Mouse (Mus musculus): ENCODE data around the gene Chchd10. TPM values are rescaled to one million over a fixed set of nuclear protein-coding genes. Genes with fewer than 3 reads are reported as not detected.

Chchd10 gene
- polyA plus RNA-seq, 1 experiment from 2014 or later = 237 TPM

- no peak for ATAC-seq (ENCODE audit: low FRiP score, low TSS enrichment)
These were observed 45.9 kb downstream of the Chchd10 start for GRCm38 (mm10) chr10:75978835-75979157.

DNA sequence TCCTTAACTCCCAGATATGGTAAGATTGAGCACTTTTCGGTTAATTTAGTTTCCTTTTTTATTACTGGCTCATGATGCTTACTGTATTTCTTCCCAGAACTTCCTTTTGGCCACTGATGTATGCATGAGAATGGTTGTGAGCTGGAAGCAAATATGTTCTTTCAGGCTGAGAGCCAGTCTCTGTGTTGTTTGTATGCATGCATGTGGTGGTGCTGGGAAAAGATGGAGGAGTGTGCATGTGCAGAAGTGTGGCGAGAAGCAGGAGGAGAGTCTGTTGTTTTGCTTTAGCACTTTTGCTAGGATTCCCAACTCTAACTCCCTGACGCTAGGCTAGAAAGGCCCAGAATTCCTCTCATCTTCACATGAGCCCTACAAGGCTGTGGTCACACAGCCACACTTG lies 46.5 kb downstream of the Chchd10 start:
- no peaks in the 10 kb centered on the region for H3K36me3 ChIP-seq (ENCODE audit: insufficient read depth, low read length)
- H3K27me3 ChIP-seq (ENCODE audit: insufficient read depth, low read length) = no peaks in the 10 kb centered on the region
- no peaks in the 10 kb centered on the region for H3K9me3 ChIP-seq (ENCODE audit: low read length)
- 72% methylated on average over 3 of the region's 3 CpGs for WGBS
- H3K9ac ChIP-seq (replicated peaks; ENCODE audit: low read length) = no peak overlapping the region
- ATAC-seq (ENCODE audit: low FRiP score, low TSS enrichment) = no peak
- H3K27ac ChIP-seq (ENCODE audit: low read length) = no peak overlapping the region
- H3K4me1 ChIP-seq (ENCODE audit: insufficient read depth, low read length) = no peaks in the 10 kb centered on the region
- no peak overlapping the region for H3K4me2 ChIP-seq (replicated peaks; ENCODE audit: low read depth, low read length)
- no peak overlapping the region for H3K4me3 ChIP-seq (ENCODE audit: low read length)

More at GRCm38 (mm10) chr10:75978835-75979157, 45.9 kb downstream of the Chchd10 start:
- Histone ChIP-seq H3K9ac (replicated peaks; ENCODE audit: low read length) (no peak overlapping the region), H3K4me1 (ENCODE audit: insufficient read depth, low read length) (no peaks in the 10 kb centered on the region), H3K36me3 (ENCODE audit: insufficient read depth, low read length) (no peaks in the 10 kb centered on the region), H3K27me3 (ENCODE audit: insufficient read depth, low read length) (no peaks in the 10 kb centered on the region), H3K9me3 (ENCODE audit: low read length) (no peaks in the 10 kb centered on the region), H3K4me3 (ENCODE audit: low read length) (no peak overlapping the region), H3K27ac (ENCODE audit: low read length) (no peak overlapping the region), H3K4me2 (replicated peaks; ENCODE audit: low read depth, low read length) (no peak overlapping the region)
- 90% methylated on average over 5 of the region's 5 CpGs for WGBS

Other genes starting within 250 kb of the Chchd10 start
- 34.0 and 34.9 TPM in 2 replicates for gene Cabin1, start 168.8 kb upstream of the Chchd10 start, polyA plus RNA-seq (2015; fragmentation: Nextera tagmentation; extraction: Ambion mirVana)
- gene Ddt, start 159.7 kb upstream of the Chchd10 start, polyA plus RNA-seq (2015; fragmentation: Nextera tagmentation; extraction: Ambion mirVana) = 80.2 and 86.9 TPM in 2 replicates
- 0.59 TPM in 1 of 2 replicates, not detected in the other for gene Gm20441, start 152.2 kb upstream of the Chchd10 start, polyA plus RNA-seq (2015; fragmentation: Nextera tagmentation; extraction: Ambion mirVana)
- gene Gstt3, start 151.7 kb upstream of the Chchd10 start, polyA plus RNA-seq (2015; fragmentation: Nextera tagmentation; extraction: Ambion mirVana) = 54.8 and 56.5 TPM in 2 replicates
- 16.5 and 19.7 TPM in 2 replicates for gene Gstt1, start 134.5 kb upstream of the Chchd10 start, polyA plus RNA-seq (2015; fragmentation: Nextera tagmentation; extraction: Ambion mirVana)
- gene Gstt4, start 110.6 kb upstream of the Chchd10 start, polyA plus RNA-seq (2015; fragmentation: Nextera tagmentation; extraction: Ambion mirVana) = not detected in 2 replicates
- 53.0 and 56.2 TPM in 2 replicates for gene Gstt2, start 95.7 kb upstream of the Chchd10 start, polyA plus RNA-seq (2015; fragmentation: Nextera tagmentation; extraction: Ambion mirVana)
- 2,002 and 2,111 TPM in 2 replicates for gene Mif, start 72.9 kb upstream of the Chchd10 start, polyA plus RNA-seq (2015; fragmentation: Nextera tagmentation; extraction: Ambion mirVana)
- 4.0 and 4.4 TPM in 2 replicates for gene Derl3, start 39.7 kb upstream of the Chchd10 start, polyA plus RNA-seq (2015; fragmentation: Nextera tagmentation; extraction: Ambion mirVana)
- gene Smarcb1, start 11.5 kb upstream of the Chchd10 start, polyA plus RNA-seq (2015; fragmentation: Nextera tagmentation; extraction: Ambion mirVana) = 239 and 250 TPM in 2 replicates
- 62.1 and 70.5 TPM in 2 replicates for gene Mmp11, start 3.4 kb downstream of the Chchd10 start, polyA plus RNA-seq (2015; fragmentation: Nextera tagmentation; extraction: Ambion mirVana)
- gene Gm867, start 7.5 kb downstream of the Chchd10 start, polyA plus RNA-seq (2015; fragmentation: Nextera tagmentation; extraction: Ambion mirVana) = 0.40 and 0.50 TPM in 2 replicates
- gene Vpreb3, start 9.9 kb downstream of the Chchd10 start, polyA plus RNA-seq (2015; fragmentation: Nextera tagmentation; extraction: Ambion mirVana) = 0.72 and 1.9 TPM in 2 replicates
- not detected in 2 replicates for gene Gm5134, start 21.4 kb downstream of the Chchd10 start, polyA plus RNA-seq (2015; fragmentation: Nextera tagmentation; extraction: Ambion mirVana)
- 22.9 and 25.1 TPM in 2 replicates for gene Zfp280b, start 99.5 kb downstream of the Chchd10 start, polyA plus RNA-seq (2015; fragmentation: Nextera tagmentation; extraction: Ambion mirVana)
- gene Slc5a4b, start 177.8 kb downstream of the Chchd10 start, polyA plus RNA-seq (2015; fragmentation: Nextera tagmentation; extraction: Ambion mirVana) = 0.12 and 0.15 TPM in 2 replicates
- gene Slc5a4a, start 214.3 kb downstream of the Chchd10 start, polyA plus RNA-seq (2015; fragmentation: Nextera tagmentation; extraction: Ambion mirVana) = not detected in 2 replicates